Mouse (Mus musculus): ENCODE data around the gene Trh. TPM values are rescaled to one million over a fixed set of nuclear protein-coding genes. Genes with fewer than 3 reads are reported as not detected.

Gene Trh
- polyA plus RNA-seq (2015; fragmentation: Nextera tagmentation; extraction: Ambion mirVana) = 1.1 and 1.5 TPM in 2 replicates

- no peak within 1 kb of the TSS for H3K27ac ChIP-seq (replicated peaks)
Observed at GRCm38 (mm10) chr6:92244591-92244990, at the start of gene Trh. TSS of gene Trh (minus strand) at chr6:92244650.

GRCm38 (mm10) chr6:92290826-92291225, 46.4 kb upstream of the Trh start:
- Histone ChIP-seq H3K27me3 (replicated peaks) (no peaks in the 10 kb centered on the region), H3K4me3 (replicated peaks) (no peak overlapping the region), H3K9ac (replicated peaks) (no peak overlapping the region), H3K9me3 (replicated peaks) (no peaks in the 10 kb centered on the region), H3K27ac (replicated peaks) (no peak overlapping the region), H3K36me3 (no peaks in the 10 kb centered on the region), H3K4me2 (no peak overlapping the region), H3K4me1 (peaks cover 3% of the 10 kb centered on the region; the same call in 1 of the 2 replicates)
- no peak for ATAC-seq (ENCODE audit: low FRiP score)
- WGBS = 88% methylated on average over 3 of the region's 3 CpGs

More at GRCm38 (mm10) chr6:92244591-92244990, at the start of gene Trh:
- peaks cover 33% of the 10 kb centered on the region for H3K27me3 ChIP-seq (replicated peaks)
- peak within 1 kb of the TSS; percentile 40 for H3K4me3 ChIP-seq (replicated peaks)
- 4% methylated on average over 31 of the region's 31 CpGs for WGBS
- peak within 1 kb of the TSS; percentile 65 for H3K4me2 ChIP-seq
- ATAC-seq (ENCODE audit: low FRiP score) = no peak
- H3K4me1 ChIP-seq = peaks cover 9% of the 10 kb centered on the region
- no peaks in the 10 kb centered on the region for H3K9me3 ChIP-seq (replicated peaks)
- no peaks in the 10 kb centered on the region for H3K36me3 ChIP-seq
- peak within 1 kb of the TSS; percentile 36 for H3K9ac ChIP-seq (replicated peaks)

- ATAC-seq (ENCODE audit: low FRiP score) = no peak
- Histone ChIP-seq H3K27me3 (replicated peaks) (no peaks in the 10 kb centered on the region), H3K4me1 (peaks cover 3% of the 10 kb centered on the region; the same call in 1 of the 2 replicates), H3K27ac (replicated peaks) (no peak overlapping the region), H3K9ac (replicated peaks) (no peak overlapping the region), H3K4me3 (replicated peaks) (no peak overlapping the region), H3K9me3 (replicated peaks) (no peaks in the 10 kb centered on the region), H3K4me2 (no peak overlapping the region), H3K36me3 (no peaks in the 10 kb centered on the region)
- 52% methylated on average over 4 of the region's 4 CpGs for WGBS
Observed at GRCm38 (mm10) chr6:92286889-92287288, 42.4 kb upstream of the Trh start.

DNA sequence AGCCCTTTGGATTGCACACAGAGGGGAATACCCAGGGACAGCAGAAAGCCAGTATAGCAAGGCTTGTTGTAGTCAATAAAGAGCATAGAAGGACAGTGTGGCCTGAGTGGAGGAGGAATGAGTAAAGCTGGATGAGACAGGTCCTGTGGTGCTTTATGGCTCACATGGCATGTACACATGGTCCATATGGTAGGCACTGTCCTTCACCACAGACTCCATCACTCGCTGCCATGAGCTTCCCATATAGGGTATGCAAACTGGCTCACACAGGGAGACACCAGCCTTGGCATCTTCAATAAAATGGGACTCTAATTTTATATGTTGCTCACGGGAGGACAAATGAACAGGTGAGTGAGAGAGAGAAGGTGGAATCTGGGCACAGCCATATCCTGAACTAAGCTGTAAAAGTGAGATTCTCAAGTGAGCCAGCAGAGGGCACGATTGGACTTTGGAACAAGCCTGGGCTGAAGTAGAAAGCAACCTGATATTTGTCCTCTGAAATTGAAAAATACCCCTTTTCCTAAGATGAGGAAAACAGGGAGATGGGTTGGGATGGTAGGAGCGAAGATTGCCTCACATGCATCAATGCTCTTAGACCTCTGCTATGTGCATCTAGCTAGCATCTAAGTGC, 41.9 kb upstream of the Trh start:
- 0 out of 2 replicates have a peak, but pooled peaks have one; percentile 41 for ATAC-seq (ENCODE audit: low FRiP score)
- Histone ChIP-seq H3K9ac (replicated peaks) (no peak overlapping the region), H3K4me3 (replicated peaks) (no peak overlapping the region), H3K36me3 (no peaks in the 10 kb centered on the region), H3K9me3 (replicated peaks) (no peaks in the 10 kb centered on the region), H3K27ac (replicated peaks) (no peak overlapping the region), H3K4me2 (no peak overlapping the region), H3K27me3 (replicated peaks) (no peaks in the 10 kb centered on the region), H3K4me1 (peaks cover 3% of the 10 kb centered on the region; the same call in 1 of the 2 replicates)
- 34% methylated on average over 4 of the region's 4 CpGs for WGBS

DNA sequence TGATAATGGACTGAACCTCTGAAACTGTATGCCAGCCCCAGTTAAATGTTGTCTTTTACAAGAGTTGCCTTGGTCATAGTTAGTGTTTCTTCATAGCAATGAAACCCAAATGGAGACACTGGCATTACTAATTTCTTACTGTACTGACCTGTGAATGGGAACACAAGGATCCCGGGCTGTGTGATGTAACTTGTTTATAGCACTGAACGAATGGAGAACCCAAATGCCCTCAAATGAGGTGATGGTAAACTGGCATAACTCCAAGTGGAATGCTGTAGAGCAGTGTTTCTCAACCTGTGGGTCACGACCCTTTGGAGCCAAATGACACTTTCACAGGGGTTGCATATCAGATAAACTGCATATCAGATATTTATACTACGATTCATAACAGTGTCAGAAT, 41.1 kb upstream of the Trh start:
- no peaks in the 10 kb centered on the region for H3K36me3 ChIP-seq
- H3K9ac ChIP-seq (replicated peaks) = no peak overlapping the region
- H3K4me1 ChIP-seq = peaks cover 3% of the 10 kb centered on the region; the same call in 1 of the 2 replicates
- H3K4me3 ChIP-seq (replicated peaks) = no peak overlapping the region
- H3K9me3 ChIP-seq (replicated peaks) = no peaks in the 10 kb centered on the region
- no peak for ATAC-seq (ENCODE audit: low FRiP score)
- H3K27ac ChIP-seq (replicated peaks) = no peak overlapping the region
- WGBS = 76% methylated on average over 4 of the region's 4 CpGs
- no peaks in the 10 kb centered on the region for H3K27me3 ChIP-seq (replicated peaks)
- H3K4me2 ChIP-seq = no peak overlapping the region

DNA sequence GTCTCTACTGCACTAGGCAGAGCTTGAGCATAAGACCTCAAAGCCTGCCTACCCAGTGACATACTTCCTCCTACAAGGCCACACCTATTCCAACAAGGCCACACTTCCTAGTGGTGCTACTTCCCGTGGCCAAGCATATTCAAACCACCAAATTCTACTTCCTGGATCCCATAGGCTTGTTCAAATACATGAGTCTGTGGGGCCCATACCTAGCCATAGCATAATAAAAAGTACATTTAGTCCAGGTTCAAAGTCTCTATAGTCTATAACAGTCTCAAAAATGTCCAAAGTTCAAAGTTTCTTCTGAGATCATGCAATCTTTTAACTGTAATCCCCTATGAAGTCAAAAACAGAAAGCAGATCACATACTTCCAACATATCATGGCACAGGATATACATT, 32.7 kb upstream of the Trh start:
- Histone ChIP-seq H3K4me1 (no peaks in the 10 kb centered on the region), H3K9ac (replicated peaks) (no peak overlapping the region), H3K27ac (replicated peaks) (no peak overlapping the region), H3K9me3 (replicated peaks) (no peaks in the 10 kb centered on the region), H3K4me3 (replicated peaks) (no peak overlapping the region), H3K36me3 (no peaks in the 10 kb centered on the region), H3K4me2 (no peak overlapping the region), H3K27me3 (replicated peaks) (no peaks in the 10 kb centered on the region)
- ATAC-seq (ENCODE audit: low FRiP score) = no peak
- 82% methylated on average over 1 of the region's 1 CpGs for WGBS

GRCm38 (mm10) chr6:92273652-92274322, 29.3 kb upstream of the Trh start:
- H3K4me2 ChIP-seq = no peak overlapping the region
- no peak overlapping the region for H3K9ac ChIP-seq (replicated peaks)
- no peak for ATAC-seq (ENCODE audit: low FRiP score)
- H3K27ac ChIP-seq (replicated peaks) = no peak overlapping the region
- 81% methylated on average over 6 of the region's 6 CpGs for WGBS
- H3K9me3 ChIP-seq (replicated peaks) = no peaks in the 10 kb centered on the region
- no peaks in the 10 kb centered on the region for H3K4me1 ChIP-seq
- H3K4me3 ChIP-seq (replicated peaks) = no peak overlapping the region
- H3K27me3 ChIP-seq (replicated peaks) = 0 out of 2 replicates have a peak, but pooled peaks cover 5% of the 10 kb centered on the region
- no peaks in the 10 kb centered on the region for H3K36me3 ChIP-seq

DNA sequence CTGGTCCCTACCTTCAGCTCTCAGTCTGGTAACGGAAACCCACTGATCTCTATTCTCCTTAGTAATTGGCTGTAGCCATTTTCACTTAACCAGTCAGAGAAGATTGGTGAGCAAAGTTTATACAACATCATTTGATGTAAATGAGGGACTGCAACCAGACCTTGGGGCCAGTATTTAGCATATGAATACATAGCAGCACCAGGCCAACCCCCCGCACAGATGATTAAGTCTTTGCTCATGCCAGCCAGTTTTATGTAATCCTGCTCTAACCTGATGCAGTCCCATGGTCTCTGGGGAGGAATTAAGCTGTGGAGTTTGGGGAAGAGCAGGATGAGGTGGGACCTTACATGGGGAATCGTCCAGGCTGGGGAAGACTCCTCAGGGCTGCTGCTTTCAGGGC, 28.2 kb upstream of the Trh start:
- no peaks in the 10 kb centered on the region for H3K36me3 ChIP-seq

GRCm38 (mm10) chr6:92269019-92269418, 24.6 kb upstream of the Trh start:
- Histone ChIP-seq H3K27ac (replicated peaks) (no peak overlapping the region), H3K4me2 (no peak overlapping the region), H3K36me3 (no peaks in the 10 kb centered on the region), H3K9me3 (replicated peaks) (no peaks in the 10 kb centered on the region), H3K4me1 (no peaks in the 10 kb centered on the region), H3K4me3 (replicated peaks) (no peak overlapping the region), H3K9ac (replicated peaks) (no peak overlapping the region), H3K27me3 (replicated peaks) (0 out of 2 replicates have a peak, but pooled peaks cover 5% of the 10 kb centered on the region)
- ATAC-seq (ENCODE audit: low FRiP score) = no peak
- WGBS = 15% methylated on average over 4 of the region's 4 CpGs

More for the DNA sequence above, 28.2 kb upstream of the Trh start:
- ATAC-seq (ENCODE audit: low FRiP score) = no peak
- Histone ChIP-seq H3K9ac (replicated peaks) (no peak overlapping the region), H3K27me3 (replicated peaks) (0 out of 2 replicates have a peak, but pooled peaks cover 5% of the 10 kb centered on the region), H3K4me2 (no peak overlapping the region), H3K4me1 (no peaks in the 10 kb centered on the region), H3K27ac (replicated peaks) (no peak overlapping the region), H3K9me3 (replicated peaks) (no peaks in the 10 kb centered on the region), H3K4me3 (replicated peaks) (no peak overlapping the region)
- WGBS = 49% methylated on average over 3 of the region's 3 CpGs

DNA sequence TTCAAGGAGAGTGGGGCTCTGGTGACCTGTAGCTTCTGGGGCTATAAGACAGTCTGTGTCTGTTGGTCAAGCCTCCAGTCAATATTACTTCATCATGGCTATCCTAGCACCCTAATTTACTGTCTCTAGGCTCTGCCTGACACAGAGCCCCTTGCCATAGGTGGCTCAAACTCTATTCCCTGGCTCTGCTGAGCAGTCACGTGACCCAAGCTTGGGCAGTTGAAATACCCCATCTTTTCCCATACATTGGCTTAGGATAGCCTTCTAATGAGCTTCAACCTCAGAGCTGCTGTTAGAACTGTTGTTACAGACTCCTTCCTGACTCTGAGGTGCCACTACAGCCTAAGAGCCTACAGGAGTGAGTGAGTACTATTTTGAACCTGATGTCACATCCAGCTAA, 23.6 kb upstream of the Trh start:
- no peaks in the 10 kb centered on the region for H3K9me3 ChIP-seq (replicated peaks)
- H3K27ac ChIP-seq (replicated peaks) = no peak overlapping the region
- no peaks in the 10 kb centered on the region for H3K36me3 ChIP-seq
- H3K27me3 ChIP-seq (replicated peaks) = 0 out of 2 replicates have a peak, but pooled peaks cover 5% of the 10 kb centered on the region
- no peak for ATAC-seq (ENCODE audit: low FRiP score)
- no peak overlapping the region for H3K4me3 ChIP-seq (replicated peaks)
- WGBS = 62% methylated on average over 1 of the region's 1 CpGs
- H3K4me1 ChIP-seq = no peaks in the 10 kb centered on the region
- H3K9ac ChIP-seq (replicated peaks) = no peak overlapping the region
- no peak overlapping the region for H3K4me2 ChIP-seq

GRCm38 (mm10) chr6:92261162-92261843, 16.9 kb upstream of the Trh start:
- WGBS = 71% methylated on average over 4 of the region's 4 CpGs
- no peak overlapping the region for H3K4me2 ChIP-seq
- no peak overlapping the region for H3K9ac ChIP-seq (replicated peaks)
- no peaks in the 10 kb centered on the region for H3K36me3 ChIP-seq
- no peak overlapping the region for H3K27ac ChIP-seq (replicated peaks)
- no peaks in the 10 kb centered on the region for H3K4me1 ChIP-seq
- no peaks in the 10 kb centered on the region for H3K9me3 ChIP-seq (replicated peaks)
- H3K4me3 ChIP-seq (replicated peaks) = no peak overlapping the region
- H3K27me3 ChIP-seq (replicated peaks) = no peaks in the 10 kb centered on the region
- ATAC-seq (ENCODE audit: low FRiP score) = no peak
